Mouse (Mus musculus) forebrain, embryonic 13.5 days (tissue): ENCODE results near the gene Zbtb38. TPM values are rescaled to one million over a fixed set of nuclear protein-coding genes. Genes with fewer than 3 reads are reported as not detected.

Experiments
- ATAC-seq: fragments of 200-750 bp; cut with Nextera tagmentation; 2 replicates; pipeline ENCODE4 v1.8.0; 2017
- H3K27ac ChIP-seq: fragments of 300-500 bp; sonication (generic); 2 replicates; pipeline ENCODE4 v1.5.1; 2015; ENCODE audit warnings: inconsistent platforms, mild to moderate bottlenecking, moderate library complexity
- H3K27me3 ChIP-seq: fragments of 300-500 bp; sonication (generic); 2 replicates; pipeline ENCODE4 v1.6.1; 2015; ENCODE audit warnings: mild to moderate bottlenecking, inconsistent platforms
- H3K36me3 ChIP-seq: fragments of 300-500 bp; sonication (generic); 2 replicates; pipeline ENCODE4 v1.6.1; 2015; ENCODE audit warnings: mild to moderate bottlenecking, inconsistent platforms; ENCODE audit not compliant: poor library complexity, severe bottlenecking
- H3K4me1 ChIP-seq: fragments of 300-500 bp; sonication (generic); 2 replicates; pipeline ENCODE4 v1.6.1; 2015; ENCODE audit warnings: inconsistent platforms
- H3K4me2 ChIP-seq: fragments of 300-500 bp; sonication (generic); 2 replicates; pipeline ENCODE4 v1.6.1; 2015; ENCODE audit warnings: inconsistent platforms, mild to moderate bottlenecking, moderate library complexity
- H3K4me3 ChIP-seq: fragments of 300-500 bp; sonication (generic); 2 replicates; pipeline ENCODE4 v1.5.1; 2015; ENCODE audit warnings: mild to moderate bottlenecking, inconsistent platforms
- H3K9ac ChIP-seq: fragments of 300-500 bp; sonication (generic); 2 replicates; pipeline ENCODE4 v1.6.1; 2015; ENCODE audit warnings: mild to moderate bottlenecking, inconsistent platforms
- H3K9me3 ChIP-seq: fragments of 300-500 bp; sonication (generic); replicated peaks from 2 replicates; pipeline ENCODE4 v1.6.1; 2016; ENCODE audit warnings: inconsistent platforms
- WGBS: fragments of 180-500 bp; shearing (Covaris S2); methylation state at CpG from one replicate; pipeline ENCODE4 v1.1.7; 2015; 5-methylcytosine and 5-hydroxymethylcytosine counted together
- polyA plus RNA-seq: library from polyadenylated mRNA; unstranded; fragments of >200 nt; fragmentation: Nextera tagmentation; extraction: Ambion mirVana; gene quantifications from 2 replicates; pipeline ENCODE4 v1.2.1, GENCODE M21; 2015

Zbtb38 gene
- polyA plus RNA-seq, 1 experiment from 2014 or later, result 30.5 TPM

DNA sequence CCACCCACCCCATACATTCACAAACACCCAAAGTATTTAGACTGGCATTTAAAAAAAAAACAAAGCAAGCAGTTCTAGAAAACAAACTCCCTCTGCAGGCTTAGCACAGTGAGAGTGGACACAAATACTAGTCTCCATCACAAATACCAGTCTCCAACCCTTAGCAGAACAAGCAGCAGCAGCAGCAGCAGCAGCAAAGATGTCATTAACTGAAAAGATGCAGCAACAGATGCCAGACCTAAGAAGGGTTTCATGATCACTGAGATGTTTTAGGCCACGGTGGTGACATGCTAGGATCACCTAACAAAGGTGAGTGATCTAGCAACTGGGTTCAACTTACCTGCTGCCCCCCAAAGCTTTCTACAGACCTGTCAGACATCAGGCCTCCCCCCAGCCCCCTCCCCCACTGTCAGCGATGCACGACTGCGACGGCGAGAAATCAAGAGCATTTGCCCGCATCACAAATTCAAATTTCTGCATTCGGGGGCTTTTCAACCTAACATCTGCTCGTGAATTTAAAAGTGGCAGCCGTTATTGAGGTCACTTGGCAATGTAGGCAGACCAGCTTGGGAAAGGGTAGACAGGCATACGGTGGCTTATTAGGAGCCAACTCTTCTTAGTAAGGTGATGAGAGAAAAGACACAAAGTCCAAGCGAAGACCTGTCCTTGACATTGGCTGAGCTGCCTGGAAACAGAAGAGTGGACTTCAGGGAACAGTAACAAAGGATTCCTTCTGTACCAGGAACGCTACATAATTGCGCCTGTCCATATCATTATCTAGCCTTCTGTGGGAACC is 26.1 kb downstream of the Zbtb38 start:
- peaks cover 51% of the 10 kb centered on the region for H3K4me1 ChIP-seq
- 23% methylated on average over 14 of the region's 14 CpGs for WGBS
- no peak overlapping the region for H3K9ac ChIP-seq

GRCm38 (mm10) chr9:96725582-96726320 is 26.9 kb downstream of the Zbtb38 start:
- ATAC-seq, result peak; percentile 84
- Histone ChIP-seq H3K4me2 (peak overlapping the region; percentile 44), H3K9ac (no peak overlapping the region), H3K36me3 (no peaks in the 10 kb centered on the region), H3K9me3 (no peaks in the 10 kb centered on the region), H3K27me3 (no peaks in the 10 kb centered on the region), H3K4me1 (peaks cover 53% of the 10 kb centered on the region), H3K27ac (peak overlapping the region; percentile 88), H3K4me3 (no peak overlapping the region)
- WGBS, result 4% methylated on average over 9 of the region's 9 CpGs

More for the DNA sequence above, 26.1 kb downstream of the Zbtb38 start:
- peak overlapping the region; percentile 44 for H3K4me2 ChIP-seq
- H3K4me3 ChIP-seq, result no peak overlapping the region
- H3K27me3 ChIP-seq, result no peaks in the 10 kb centered on the region
- peak overlapping the region; percentile 88 for H3K27ac ChIP-seq
- no peaks in the 10 kb centered on the region for H3K36me3 ChIP-seq
- H3K9me3 ChIP-seq, result no peaks in the 10 kb centered on the region
- ATAC-seq, result peak; percentile 50

GRCm38 (mm10) chr9:96723650-96724049 is 29.0 kb downstream of the Zbtb38 start:
- no peak overlapping the region for H3K4me3 ChIP-seq
- no peaks in the 10 kb centered on the region for H3K36me3 ChIP-seq
- no peak overlapping the region for H3K4me2 ChIP-seq
- peaks cover 56% of the 10 kb centered on the region for H3K4me1 ChIP-seq
- no peak for ATAC-seq
- H3K9me3 ChIP-seq, result no peaks in the 10 kb centered on the region
- WGBS, result 94% methylated on average over 6 of the region's 6 CpGs
- no peak overlapping the region for H3K27ac ChIP-seq
- no peak overlapping the region for H3K9ac ChIP-seq
- H3K27me3 ChIP-seq, result no peaks in the 10 kb centered on the region

DNA sequence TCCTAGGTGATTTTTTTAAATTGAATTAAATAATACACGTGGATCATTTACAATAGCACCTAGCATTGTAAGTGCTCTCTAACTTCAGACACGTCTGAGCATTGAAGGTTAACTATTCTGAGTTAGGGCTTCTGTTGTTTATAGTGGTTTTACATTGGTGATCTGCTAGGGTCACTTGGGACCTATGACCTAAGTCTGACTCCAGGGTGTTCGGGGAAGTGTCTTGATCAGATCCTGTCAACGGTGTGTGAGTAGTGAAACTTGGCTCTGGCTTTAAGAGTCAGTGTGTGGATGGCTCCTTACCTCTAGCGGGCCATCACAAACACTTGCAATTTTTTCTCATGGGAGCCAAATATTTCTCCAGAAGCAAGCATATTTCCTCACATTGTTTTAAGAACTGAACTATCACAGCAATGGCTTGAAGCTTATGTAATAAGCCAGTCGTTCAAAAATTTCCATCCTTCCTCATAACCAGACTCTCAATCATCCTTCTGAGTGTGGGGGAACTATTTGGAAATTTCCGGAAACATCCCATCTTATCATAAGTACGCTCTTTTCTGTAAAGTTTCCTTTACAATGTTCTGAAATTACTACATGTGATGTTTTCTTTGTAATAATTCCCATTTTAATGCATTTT is 31.4 kb downstream of the Zbtb38 start:
- Histone ChIP-seq H3K4me1 (peaks cover 36% of the 10 kb centered on the region), H3K9me3 (no peaks in the 10 kb centered on the region), H3K27me3 (no peaks in the 10 kb centered on the region), H3K27ac (no peak overlapping the region), H3K4me3 (no peak overlapping the region), H3K36me3 (no peaks in the 10 kb centered on the region), H3K9ac (no peak overlapping the region), H3K4me2 (no peak overlapping the region)
- WGBS, result 92% methylated on average over 8 of the region's 8 CpGs
- ATAC-seq, result no peak

DNA sequence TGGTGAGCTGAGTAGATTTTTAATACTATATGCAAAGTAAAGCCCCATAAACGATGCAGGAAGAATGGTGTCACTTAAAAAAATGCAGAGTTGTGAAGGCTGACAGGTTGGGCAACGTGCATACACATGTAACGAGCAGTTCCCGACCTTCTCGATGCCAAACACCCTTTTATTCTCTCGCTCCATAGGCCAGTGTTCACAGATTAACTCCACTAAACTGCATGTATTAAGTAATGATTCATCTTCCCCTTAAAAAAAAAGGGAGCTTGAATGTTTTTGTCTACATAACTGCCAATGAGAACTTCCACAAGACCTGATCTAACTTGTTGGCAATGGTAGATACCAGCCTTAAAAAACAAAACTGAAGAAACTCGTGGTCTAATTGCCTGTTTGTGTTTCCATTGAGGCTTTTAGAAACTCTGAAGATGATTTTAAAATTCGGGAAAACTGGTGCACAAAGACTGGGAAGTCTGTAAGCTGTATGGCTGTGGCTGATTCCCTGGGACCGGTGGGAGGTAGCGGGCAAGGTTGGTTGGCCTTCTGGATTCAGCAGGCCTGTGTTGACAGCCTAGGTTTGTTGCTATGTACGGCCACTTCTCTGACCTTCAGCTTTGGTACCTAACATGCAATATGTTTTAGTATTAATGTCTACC is 32.0 kb downstream of the Zbtb38 start:
- no peaks in the 10 kb centered on the region for H3K27me3 ChIP-seq
- H3K9me3 ChIP-seq, result no peaks in the 10 kb centered on the region
- H3K4me1 ChIP-seq, result peaks cover 34% of the 10 kb centered on the region
- 39% methylated on average over 11 of the region's 11 CpGs for WGBS
- peak overlapping the region; percentile 96; the same call in 1 of the 2 replicates for H3K9ac ChIP-seq
- peak overlapping the region; percentile 90; the same call in 1 of the 2 replicates for H3K27ac ChIP-seq
- peak overlapping the region; percentile 80 for H3K4me2 ChIP-seq
- H3K4me3 ChIP-seq, result peak overlapping the region; percentile 75; the same call in 1 of the 2 replicates
- H3K36me3 ChIP-seq, result no peaks in the 10 kb centered on the region
- ATAC-seq, result no peak

GRCm38 (mm10) chr9:96719408-96720158 is 33.0 kb downstream of the Zbtb38 start:
- peak overlapping the region; percentile 75 for H3K4me3 ChIP-seq
- H3K4me2 ChIP-seq, result peak overlapping the region; percentile 80
- no peaks in the 10 kb centered on the region for H3K9me3 ChIP-seq
- under 1% methylated on average over 52 of the region's 85 CpGs for WGBS
- peak overlapping the region; percentile 96 for H3K9ac ChIP-seq
- peak; percentile 84 for ATAC-seq
- H3K36me3 ChIP-seq, result no peaks in the 10 kb centered on the region
- H3K27me3 ChIP-seq, result no peaks in the 10 kb centered on the region
- H3K27ac ChIP-seq, result peak overlapping the region; percentile 90
- H3K4me1 ChIP-seq, result peaks cover 36% of the 10 kb centered on the region

GRCm38 (mm10) chr9:96718888-96719287 is 33.7 kb downstream of the Zbtb38 start:
- H3K36me3 ChIP-seq, result no peaks in the 10 kb centered on the region
- no peaks in the 10 kb centered on the region for H3K9me3 ChIP-seq
- peaks cover 43% of the 10 kb centered on the region for H3K4me1 ChIP-seq
- 64% methylated on average over 10 of the region's 10 CpGs for WGBS
- no peaks in the 10 kb centered on the region for H3K27me3 ChIP-seq
- peak overlapping the region; percentile 80 for H3K4me2 ChIP-seq
- H3K27ac ChIP-seq, result peak overlapping the region; percentile 90
- no peak for ATAC-seq
- peak overlapping the region; percentile 96 for H3K9ac ChIP-seq
- H3K4me3 ChIP-seq, result peak overlapping the region; percentile 75

DNA sequence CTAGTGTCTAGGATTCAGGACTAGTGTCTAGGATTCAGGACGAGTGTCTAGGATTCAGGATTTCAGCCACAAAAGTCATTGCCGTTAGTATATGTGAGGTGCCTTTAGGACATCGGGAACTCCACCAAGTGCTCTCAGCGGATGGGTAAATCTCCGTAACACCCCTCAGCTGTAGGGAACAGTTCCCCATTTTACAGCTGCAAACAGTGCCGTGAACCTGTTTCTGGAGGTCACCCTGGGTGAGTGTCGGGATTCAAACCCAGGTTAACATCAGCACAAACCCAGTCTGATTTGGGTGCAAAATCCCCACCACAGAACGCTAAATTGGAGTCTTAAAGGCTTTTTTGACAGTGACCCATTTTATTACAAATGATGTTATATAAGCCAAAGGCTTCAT is 34.2 kb downstream of the Zbtb38 start:
- Histone ChIP-seq H3K9me3 (no peaks in the 10 kb centered on the region), H3K4me3 (no peak overlapping the region), H3K4me1 (peaks cover 44% of the 10 kb centered on the region), H3K4me2 (peak overlapping the region; percentile 80; the same call in 1 of the 2 replicates), H3K27me3 (no peaks in the 10 kb centered on the region), H3K9ac (no peak overlapping the region), H3K27ac (no peak overlapping the region), H3K36me3 (no peaks in the 10 kb centered on the region)
- WGBS, result 94% methylated on average over 8 of the region's 8 CpGs
- ATAC-seq, result no peak

GRCm38 (mm10) chr9:96717698-96718401 is 34.8 kb downstream of the Zbtb38 start:
- ATAC-seq, result no peak
- no peak overlapping the region for H3K27ac ChIP-seq
- H3K27me3 ChIP-seq, result no peaks in the 10 kb centered on the region
- no peak overlapping the region for H3K9ac ChIP-seq
- H3K4me1 ChIP-seq, result peaks cover 44% of the 10 kb centered on the region
- 0 out of 2 replicates have a peak overlapping the region, but pooled peaks have one; percentile 1 for H3K4me2 ChIP-seq
- no peaks in the 10 kb centered on the region for H3K36me3 ChIP-seq
- H3K9me3 ChIP-seq, result no peaks in the 10 kb centered on the region
- 95% methylated on average over 16 of the region's 16 CpGs for WGBS
- no peak overlapping the region for H3K4me3 ChIP-seq

- Histone ChIP-seq H3K4me3 (no peak overlapping the region), H3K36me3 (no peaks in the 10 kb centered on the region), H3K27me3 (no peaks in the 10 kb centered on the region), H3K9ac (no peak overlapping the region), H3K9me3 (no peaks in the 10 kb centered on the region), H3K4me1 (peaks cover 44% of the 10 kb centered on the region), H3K27ac (no peak overlapping the region), H3K4me2 (no peak overlapping the region)
- ATAC-seq, result no peak
- WGBS, result 92% methylated on average over 14 of the region's 14 CpGs
These were observed 35.7 kb downstream of the Zbtb38 start for GRCm38 (mm10) chr9:96716735-96717444.
